Mouse (Mus musculus): ENCODE data around the gene Akt3. TPM values are rescaled to one million over a fixed set of nuclear protein-coding genes. Genes with fewer than 3 reads are reported as not detected.

Gene Akt3
- polyA plus RNA-seq, 1 experiment from 2014 or later, result 4.9 TPM

DNA sequence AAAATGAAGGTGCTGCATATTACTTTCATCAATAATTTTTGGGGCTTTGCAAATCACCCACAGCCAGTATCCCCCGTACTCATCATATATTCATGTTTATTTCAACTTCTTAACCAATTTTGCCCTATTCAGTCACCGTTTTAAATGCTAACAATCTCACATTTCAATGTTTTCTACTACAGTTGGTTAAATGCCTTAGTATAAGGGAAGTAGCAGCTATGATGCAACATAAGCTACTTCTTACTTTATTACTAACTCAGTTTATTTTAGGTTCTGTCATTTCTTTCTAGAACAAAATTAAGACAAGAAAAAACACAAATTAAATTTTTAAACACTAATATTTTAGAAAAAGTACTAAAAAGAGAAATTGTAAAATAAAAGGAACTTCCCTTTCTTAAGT lies 78.4 kb downstream of the Akt3 start:
- ATAC-seq (replicated peaks; ENCODE audit: low FRiP score), result no peak
- Histone ChIP-seq H3K9me3 (replicated peaks) (no peaks in the 10 kb centered on the region), H3K4me2 (no peak overlapping the region), H3K4me3 (replicated peaks) (no peak overlapping the region), H3K9ac (no peak overlapping the region), H3K27me3 (no peaks in the 10 kb centered on the region), H3K27ac (no peak overlapping the region), H3K4me1 (no peaks in the 10 kb centered on the region), H3K36me3 (no peaks in the 10 kb centered on the region)
- WGBS, result 94% methylated on average over 2 of the region's 2 CpGs

DNA sequence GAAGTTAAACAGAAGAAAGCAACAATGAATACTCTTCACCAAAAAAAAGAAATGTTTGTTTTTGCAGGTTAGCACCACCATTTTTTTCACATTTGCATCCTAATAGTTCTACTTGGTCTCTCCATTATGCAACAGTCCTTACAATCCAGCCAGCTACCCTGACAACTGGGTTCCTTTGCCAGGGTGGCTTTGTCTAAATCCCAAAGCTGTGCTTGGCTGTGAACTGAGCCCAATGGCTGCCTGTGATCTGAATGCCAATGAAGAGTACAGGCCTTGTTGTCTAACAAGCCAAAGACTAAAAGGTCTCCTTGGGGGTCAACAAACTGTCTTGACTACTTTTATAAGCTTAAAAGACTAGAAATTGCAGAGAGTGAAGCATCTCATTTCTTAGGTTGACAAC lies 82.6 kb downstream of the Akt3 start:
- no peaks in the 10 kb centered on the region for H3K9me3 ChIP-seq (replicated peaks)
- no peak overlapping the region for H3K9ac ChIP-seq
- no peak for ATAC-seq (replicated peaks; ENCODE audit: low FRiP score)
- H3K27me3 ChIP-seq, result no peaks in the 10 kb centered on the region
- no peaks in the 10 kb centered on the region for H3K4me1 ChIP-seq
- H3K27ac ChIP-seq, result no peak overlapping the region
- H3K4me3 ChIP-seq (replicated peaks), result no peak overlapping the region
- H3K36me3 ChIP-seq, result no peaks in the 10 kb centered on the region
- H3K4me2 ChIP-seq, result no peak overlapping the region

DNA sequence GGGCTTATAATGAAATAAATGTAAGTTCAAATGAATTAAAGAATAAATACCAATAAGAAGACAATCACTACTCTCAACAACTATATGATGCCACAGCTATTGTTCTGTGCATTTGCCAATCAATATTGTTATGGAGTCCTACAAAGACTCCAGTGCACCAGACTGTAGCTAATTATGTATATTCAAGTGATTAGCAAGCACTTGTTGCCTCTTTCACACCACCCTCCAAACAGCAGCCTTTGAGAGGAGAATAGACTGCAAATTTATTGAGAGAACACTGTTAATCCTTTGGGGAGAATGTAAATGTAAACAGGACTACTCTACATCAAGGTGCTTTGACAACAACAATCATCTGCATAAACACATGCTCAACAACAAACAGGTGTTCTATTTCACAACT lies 86.7 kb downstream of the Akt3 start:
- no peak overlapping the region for H3K4me2 ChIP-seq
- no peaks in the 10 kb centered on the region for H3K27me3 ChIP-seq
- no peak overlapping the region for H3K27ac ChIP-seq
- H3K9me3 ChIP-seq (replicated peaks), result no peaks in the 10 kb centered on the region
- no peak overlapping the region for H3K4me3 ChIP-seq (replicated peaks)
- H3K4me1 ChIP-seq, result no peaks in the 10 kb centered on the region
- no peaks in the 10 kb centered on the region for H3K36me3 ChIP-seq
- no peak overlapping the region for H3K9ac ChIP-seq
- no peak for ATAC-seq (replicated peaks; ENCODE audit: low FRiP score)

DNA sequence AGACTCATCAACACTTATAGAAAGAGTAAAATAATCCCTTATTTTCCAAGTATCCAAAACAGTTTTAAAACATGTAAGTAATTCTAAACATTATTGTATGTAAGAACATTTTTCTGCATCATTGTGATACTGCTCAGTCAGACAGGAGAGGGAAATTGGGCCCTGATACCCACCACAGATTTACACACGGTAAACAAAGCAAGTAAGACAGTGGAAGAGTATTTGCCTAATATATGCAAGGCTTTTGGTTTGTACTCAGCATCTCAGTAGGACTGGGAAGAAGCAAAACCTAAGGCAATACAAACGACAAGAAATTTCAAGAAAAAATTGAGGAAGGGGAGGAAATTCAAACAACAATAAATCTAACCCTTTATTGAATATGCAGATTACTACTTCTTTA lies 92.2 kb downstream of the Akt3 start:
- ATAC-seq (replicated peaks; ENCODE audit: low FRiP score), result no peak
- Histone ChIP-seq H3K4me2 (no peak overlapping the region), H3K36me3 (no peaks in the 10 kb centered on the region), H3K4me3 (replicated peaks) (no peak overlapping the region), H3K27ac (no peak overlapping the region), H3K4me1 (no peaks in the 10 kb centered on the region), H3K9ac (no peak overlapping the region), H3K9me3 (replicated peaks) (no peaks in the 10 kb centered on the region), H3K27me3 (no peaks in the 10 kb centered on the region)
- 51% methylated on average over 2 of the region's 2 CpGs for WGBS

DNA sequence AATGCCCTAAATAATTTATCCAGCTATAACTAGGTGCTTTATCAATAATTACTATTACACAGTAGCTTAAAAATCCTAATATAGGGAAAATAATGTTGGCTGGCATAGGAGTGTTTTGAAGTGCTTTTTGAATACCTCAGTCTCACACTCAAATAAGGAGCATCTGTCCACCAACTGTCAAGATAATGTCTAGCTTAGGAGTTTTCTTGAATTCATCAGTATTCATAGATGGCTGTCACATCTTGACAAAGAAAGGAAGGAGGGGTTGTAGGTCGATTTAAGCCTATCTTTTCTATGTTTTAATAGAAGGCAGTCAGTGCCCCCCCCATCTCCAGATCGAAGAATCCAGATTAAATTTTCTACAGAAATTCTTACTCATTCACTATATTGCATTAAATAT lies 92.7 kb downstream of the Akt3 start:
- Histone ChIP-seq H3K27ac (no peak overlapping the region), H3K4me3 (replicated peaks) (no peak overlapping the region), H3K27me3 (no peaks in the 10 kb centered on the region), H3K9ac (no peak overlapping the region), H3K9me3 (replicated peaks) (no peaks in the 10 kb centered on the region), H3K4me2 (no peak overlapping the region), H3K36me3 (no peaks in the 10 kb centered on the region), H3K4me1 (no peaks in the 10 kb centered on the region)
- WGBS, result 86% methylated on average over 2 of the region's 2 CpGs
- ATAC-seq (replicated peaks; ENCODE audit: low FRiP score), result no peak

DNA sequence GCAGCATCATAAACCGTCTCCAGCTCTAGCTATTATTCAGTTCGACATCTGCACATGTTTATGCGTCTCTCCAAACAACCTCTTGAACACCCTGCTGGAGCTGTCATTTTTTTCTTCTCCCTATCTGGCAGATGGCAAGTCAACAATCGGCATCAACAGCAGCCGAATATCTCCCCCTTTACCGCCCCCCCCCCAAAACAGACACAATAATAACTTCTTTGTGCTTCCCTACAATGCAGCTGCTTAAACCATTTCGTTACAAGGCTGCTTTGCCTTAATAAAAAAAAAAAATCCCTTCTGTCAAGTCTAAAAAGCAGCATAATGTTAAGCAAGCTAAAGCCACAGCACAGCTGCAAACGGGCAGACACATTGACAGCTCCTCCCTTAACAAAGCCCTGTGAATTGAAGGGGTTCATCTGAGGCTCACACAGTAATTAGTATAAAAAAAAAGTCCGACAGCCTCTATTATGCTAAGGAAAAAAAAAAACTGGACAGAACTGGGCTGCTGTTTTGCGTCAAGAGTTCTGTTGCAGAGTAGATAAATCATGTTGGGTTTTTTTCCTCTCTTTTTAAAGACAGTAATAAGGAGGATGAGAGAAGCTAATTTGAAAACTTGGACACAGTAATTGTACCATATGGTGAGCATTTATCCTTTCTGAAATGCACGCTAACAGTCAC lies 107.5 kb downstream of the Akt3 start:
- WGBS, result 31% methylated on average over 11 of the region's 11 CpGs
- H3K27ac ChIP-seq, result peak overlapping the region; percentile 22; the same call in 1 of the 2 replicates
- peak; percentile 54 for ATAC-seq (replicated peaks; ENCODE audit: low FRiP score)

DNA sequence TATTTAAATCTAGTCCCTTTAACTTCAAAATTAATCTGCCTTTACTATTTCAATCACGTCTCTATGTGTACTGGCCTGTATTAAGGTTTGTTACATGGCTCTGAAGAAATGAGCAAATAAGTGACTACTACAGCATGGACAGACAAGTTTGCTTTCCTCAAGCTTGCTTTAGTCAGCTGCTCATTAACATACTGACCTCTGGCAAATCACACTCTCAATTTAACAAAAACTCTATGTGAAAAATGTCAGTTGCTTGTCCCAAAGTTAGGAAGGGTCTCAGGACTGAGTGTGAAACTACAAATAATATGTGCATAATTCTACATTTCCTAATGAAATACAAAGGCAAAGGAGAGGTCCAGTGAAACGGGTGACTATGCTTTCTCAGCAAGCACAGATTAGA lies 109.3 kb downstream of the Akt3 start:
- Histone ChIP-seq H3K4me1 (no peaks in the 10 kb centered on the region), H3K9ac (no peak overlapping the region), H3K36me3 (no peaks in the 10 kb centered on the region), H3K9me3 (replicated peaks) (no peaks in the 10 kb centered on the region), H3K4me2 (no peak overlapping the region), H3K27ac (no peak overlapping the region), H3K27me3 (no peaks in the 10 kb centered on the region), H3K4me3 (replicated peaks) (no peak overlapping the region)
- WGBS, result 60% methylated on average over 2 of the region's 2 CpGs
- ATAC-seq (replicated peaks; ENCODE audit: low FRiP score), result no peak

More for the DNA sequence above, 107.5 kb downstream of the Akt3 start:
- H3K4me2 ChIP-seq, result peak overlapping the region; percentile 39
- H3K4me3 ChIP-seq (replicated peaks), result no peak overlapping the region
- H3K4me1 ChIP-seq, result no peaks in the 10 kb centered on the region
- H3K9ac ChIP-seq, result no peak overlapping the region
- H3K36me3 ChIP-seq, result no peaks in the 10 kb centered on the region
- no peaks in the 10 kb centered on the region for H3K27me3 ChIP-seq
- no peaks in the 10 kb centered on the region for H3K9me3 ChIP-seq (replicated peaks)

DNA sequence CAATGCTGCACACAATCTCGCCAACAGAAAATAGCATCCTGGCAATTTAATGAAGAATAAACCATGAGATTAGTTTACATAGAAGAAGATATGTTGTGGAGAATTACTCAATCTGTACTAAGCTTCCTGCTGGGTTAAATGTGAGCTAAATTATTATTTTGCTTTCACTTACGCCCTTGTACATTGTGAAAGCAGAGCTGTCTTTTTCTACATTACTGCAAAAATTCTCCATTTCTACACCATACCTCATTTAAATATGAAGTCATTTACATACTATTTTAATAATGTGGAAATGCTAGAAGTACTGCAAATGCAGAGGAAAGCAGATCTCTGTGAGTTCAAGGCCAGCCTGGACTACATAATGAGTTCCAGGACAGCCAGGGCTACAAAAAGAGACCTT lies 116.5 kb downstream of the Akt3 start:
- H3K27me3 ChIP-seq, result no peaks in the 10 kb centered on the region
- no peaks in the 10 kb centered on the region for H3K4me1 ChIP-seq
- no peaks in the 10 kb centered on the region for H3K36me3 ChIP-seq
- ATAC-seq (replicated peaks; ENCODE audit: low FRiP score), result no peak
- WGBS, result 89% methylated on average over 2 of the region's 2 CpGs
- no peak overlapping the region for H3K4me3 ChIP-seq (replicated peaks)
- H3K4me2 ChIP-seq, result no peak overlapping the region
- no peaks in the 10 kb centered on the region for H3K9me3 ChIP-seq (replicated peaks)
- no peak overlapping the region for H3K27ac ChIP-seq
- no peak overlapping the region for H3K9ac ChIP-seq

DNA sequence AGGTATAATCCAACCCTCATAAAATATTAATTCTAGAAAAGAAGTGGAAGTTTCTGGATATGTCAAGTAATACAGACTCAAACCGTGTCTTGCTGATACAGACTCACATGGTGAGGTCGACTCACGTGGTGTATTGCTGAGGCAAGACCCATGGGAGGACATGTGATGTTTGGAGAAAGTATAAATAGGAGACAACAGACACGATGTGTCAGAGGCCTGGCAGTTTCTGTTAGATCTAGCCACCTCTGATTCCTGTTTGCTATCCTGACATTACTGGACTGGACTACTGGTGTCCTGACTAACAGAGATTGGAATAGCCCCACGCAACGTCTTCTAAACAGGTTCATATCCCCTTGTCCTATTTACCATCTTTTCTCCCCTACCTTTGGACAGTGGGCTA lies 118.4 kb downstream of the Akt3 start:
- H3K4me2 ChIP-seq, result no peak overlapping the region
- H3K4me1 ChIP-seq, result no peaks in the 10 kb centered on the region
- no peak for ATAC-seq (replicated peaks; ENCODE audit: low FRiP score)
- H3K36me3 ChIP-seq, result no peaks in the 10 kb centered on the region
- no peaks in the 10 kb centered on the region for H3K27me3 ChIP-seq
- no peak overlapping the region for H3K4me3 ChIP-seq (replicated peaks)
- H3K9me3 ChIP-seq (replicated peaks), result no peaks in the 10 kb centered on the region
- H3K9ac ChIP-seq, result no peak overlapping the region
- WGBS, result 89% methylated on average over 6 of the region's 6 CpGs
- H3K27ac ChIP-seq, result no peak overlapping the region

DNA sequence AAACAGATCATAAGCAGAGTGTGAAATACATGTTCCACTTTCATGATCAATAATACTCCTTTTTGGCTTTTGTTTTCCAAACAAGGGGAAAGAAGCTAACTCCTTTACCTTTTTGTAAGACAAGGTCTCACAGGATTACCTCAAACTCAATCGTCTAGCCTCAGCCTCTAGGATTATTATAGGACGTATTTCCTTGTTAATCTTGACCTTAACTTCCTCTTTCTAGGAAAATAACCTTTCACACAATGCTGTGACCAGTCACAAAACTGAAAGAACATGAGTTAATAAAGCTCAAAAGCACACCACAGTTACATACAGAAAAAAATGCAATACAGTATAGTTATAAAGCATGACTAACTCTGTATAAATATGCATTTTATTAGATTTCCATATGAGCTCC lies 126.5 kb downstream of the Akt3 start:
- H3K4me2 ChIP-seq, result no peak overlapping the region
- H3K4me3 ChIP-seq (replicated peaks), result no peak overlapping the region
- WGBS, result 60% methylated on average over 2 of the region's 2 CpGs
- no peaks in the 10 kb centered on the region for H3K9me3 ChIP-seq (replicated peaks)
- ATAC-seq (replicated peaks; ENCODE audit: low FRiP score), result no peak
- H3K4me1 ChIP-seq, result no peaks in the 10 kb centered on the region
- H3K27me3 ChIP-seq, result no peaks in the 10 kb centered on the region
- H3K27ac ChIP-seq, result no peak overlapping the region
- no peak overlapping the region for H3K9ac ChIP-seq
- H3K36me3 ChIP-seq, result no peaks in the 10 kb centered on the region

DNA sequence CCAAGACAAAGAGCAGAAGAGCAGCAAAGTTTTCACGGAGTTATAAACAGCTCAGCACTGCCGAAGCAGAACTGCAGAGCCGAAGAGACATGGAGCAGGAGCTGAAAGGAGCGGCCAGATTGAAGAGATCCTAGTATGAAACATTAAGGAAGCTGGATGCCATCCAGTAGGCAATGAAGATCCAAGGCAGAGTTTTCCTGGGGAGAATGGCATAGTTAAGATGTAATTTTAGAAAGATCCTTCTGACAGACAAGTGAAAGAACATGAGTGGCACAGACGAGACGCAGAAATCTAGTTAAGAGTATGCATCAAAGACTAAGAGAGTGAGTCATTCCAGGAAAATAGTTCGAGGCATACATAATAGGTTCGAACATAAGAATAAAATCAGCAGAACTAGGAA lies 131.3 kb downstream of the Akt3 start:
- no peaks in the 10 kb centered on the region for H3K36me3 ChIP-seq
- H3K4me2 ChIP-seq, result no peak overlapping the region
- ATAC-seq (replicated peaks; ENCODE audit: low FRiP score), result no peak
- no peak overlapping the region for H3K9ac ChIP-seq
- H3K27ac ChIP-seq, result no peak overlapping the region
- H3K4me1 ChIP-seq, result no peaks in the 10 kb centered on the region
- H3K27me3 ChIP-seq, result no peaks in the 10 kb centered on the region
- 80% methylated on average over 8 of the region's 8 CpGs for WGBS
- no peaks in the 10 kb centered on the region for H3K9me3 ChIP-seq (replicated peaks)
- H3K4me3 ChIP-seq (replicated peaks), result no peak overlapping the region

DNA sequence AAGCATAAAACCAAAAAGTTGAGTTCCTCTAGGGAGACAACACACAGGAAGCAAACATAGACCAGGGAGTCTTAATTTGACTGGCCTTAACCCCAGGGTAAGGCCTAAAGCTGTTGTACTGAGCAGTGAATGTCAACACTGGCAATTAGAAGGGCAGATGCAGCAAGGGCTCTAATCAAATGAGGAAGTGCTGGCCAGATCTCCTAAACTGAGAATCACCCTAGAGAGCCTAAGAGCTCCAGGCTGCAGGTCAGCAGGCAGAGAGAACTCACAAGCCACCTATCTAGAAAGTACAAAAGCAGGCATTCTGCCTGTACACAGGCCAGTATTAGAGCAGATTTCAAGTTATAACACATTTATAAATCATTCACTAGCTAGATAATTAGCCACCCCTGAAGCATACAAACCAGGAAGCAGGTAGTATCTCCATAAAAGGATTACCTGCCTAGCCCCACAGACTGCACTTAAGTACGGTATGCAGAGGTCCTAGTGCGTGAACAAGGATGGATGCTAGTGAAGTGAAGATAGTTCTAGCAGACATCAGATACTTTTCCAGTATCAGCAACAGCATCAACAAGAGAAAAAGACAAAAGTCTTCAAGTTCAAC lies 147.2 kb downstream of the Akt3 start:
- no peaks in the 10 kb centered on the region for H3K9me3 ChIP-seq (replicated peaks)
- H3K4me3 ChIP-seq (replicated peaks), result no peak overlapping the region
- no peak for ATAC-seq (replicated peaks; ENCODE audit: low FRiP score)
- peaks cover 5% of the 10 kb centered on the region; the same call in 1 of the 2 replicates for H3K4me1 ChIP-seq
- H3K27me3 ChIP-seq, result no peaks in the 10 kb centered on the region
- no peak overlapping the region for H3K4me2 ChIP-seq
- no peak overlapping the region for H3K27ac ChIP-seq
- WGBS, result 78% methylated on average over 2 of the region's 2 CpGs
- no peaks in the 10 kb centered on the region for H3K36me3 ChIP-seq
- no peak overlapping the region for H3K9ac ChIP-seq

DNA sequence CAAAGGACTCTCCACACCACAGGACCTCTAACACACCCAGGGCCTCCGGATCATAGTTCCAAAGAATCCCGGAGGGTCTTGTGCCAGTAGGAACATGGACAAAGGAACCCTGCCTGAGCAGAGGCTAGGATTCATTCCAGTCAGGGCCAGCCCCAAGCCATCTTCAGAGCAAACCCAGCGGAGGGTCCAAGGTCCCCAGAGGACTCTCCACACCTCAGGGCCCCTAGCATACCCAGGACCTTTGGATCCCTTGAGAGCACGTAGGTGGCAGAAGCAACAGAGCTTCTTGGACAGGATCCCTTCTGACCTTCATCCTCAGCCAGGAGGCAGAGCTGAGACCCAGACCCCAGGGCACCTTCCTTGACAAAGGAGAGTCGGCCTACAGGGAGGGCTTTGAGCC lies 167.5 kb downstream of the Akt3 start:
- no peaks in the 10 kb centered on the region for H3K4me1 ChIP-seq
- H3K9ac ChIP-seq, result no peak overlapping the region
- no peak overlapping the region for H3K4me2 ChIP-seq
- H3K9me3 ChIP-seq (replicated peaks), result no peaks in the 10 kb centered on the region
- H3K36me3 ChIP-seq, result 0 out of 2 replicates have a peak, but pooled peaks cover 4% of the 10 kb centered on the region
- no peaks in the 10 kb centered on the region for H3K27me3 ChIP-seq
- 95% methylated on average over 5 of the region's 5 CpGs for WGBS
- no peak for ATAC-seq (replicated peaks; ENCODE audit: low FRiP score)
- H3K4me3 ChIP-seq (replicated peaks), result no peak overlapping the region
- no peak overlapping the region for H3K27ac ChIP-seq
